Mouse (Mus musculus) forebrain, embryonic 12.5 days (tissue): ENCODE measurements around the gene Kcns1. TPM values are rescaled to one million over a fixed set of nuclear protein-coding genes. Genes with fewer than 3 reads are reported as not detected.

Experiments used
- ATAC-seq: fragments of 200-750 bp; cut with Nextera tagmentation; 2 replicates; pipeline ENCODE4 v1.8.0; 2017; ENCODE audit warnings: moderate TSS enrichment; ENCODE audit not compliant: low FRiP score
- H3K27ac ChIP-seq: fragments of 300-500 bp; sonication (generic); 2 replicates; pipeline ENCODE4 v1.5.1; 2016; ENCODE audit warnings: mild to moderate bottlenecking
- H3K27me3 ChIP-seq: fragments of 300-500 bp; sonication (generic); 2 replicates; pipeline ENCODE4 v1.6.1; 2016; ENCODE audit warnings: mild to moderate bottlenecking
- H3K36me3 ChIP-seq: fragments of 300-500 bp; sonication (generic); replicated peaks from 2 replicates; pipeline ENCODE4 v1.6.1; 2016; ENCODE audit warnings: mild to moderate bottlenecking
- H3K4me1 ChIP-seq: fragments of 300-500 bp; sonication (generic); 2 replicates; pipeline ENCODE4 v1.6.1; 2016
- H3K4me2 ChIP-seq: fragments of 300-500 bp; sonication (generic); 2 replicates; pipeline ENCODE4 v1.6.1; 2016; ENCODE audit warnings: mild to moderate bottlenecking, moderate library complexity
- H3K4me3 ChIP-seq: fragments of 300-500 bp; sonication (generic); replicated peaks from 2 replicates; pipeline ENCODE4 v1.5.1; 2016; ENCODE audit warnings: mild to moderate bottlenecking
- H3K9ac ChIP-seq: fragments of 300-500 bp; sonication (generic); 2 replicates; pipeline ENCODE4 v1.6.1; 2016; ENCODE audit warnings: mild to moderate bottlenecking
- H3K9me3 ChIP-seq: fragments of 300-500 bp; sonication (generic); 2 replicates; pipeline ENCODE4 v1.6.1; 2016
- WGBS: fragments of 180-500 bp; shearing (Covaris S2); methylation state at CpG from one replicate; pipeline ENCODE4 v1.1.7; 2016; 5-methylcytosine and 5-hydroxymethylcytosine counted together
- polyA plus RNA-seq: library from polyadenylated mRNA; unstranded; fragments of >200 nt; fragmentation: Nextera tagmentation; extraction: Ambion mirVana; gene quantifications from 2 replicates; pipeline ENCODE4 v1.2.1, GENCODE M21; 2016

Gene Kcns1
- polyA plus RNA-seq, 1 experiment from 2014 or later, result 0.18 TPM

- H3K4me1 ChIP-seq, result peaks cover 9% of the 10 kb centered on the region
- H3K4me2 ChIP-seq, result no peak overlapping the region
- no peaks in the 10 kb centered on the region for H3K36me3 ChIP-seq
- H3K9ac ChIP-seq, result no peak overlapping the region
- ATAC-seq, result no peak
- H3K27me3 ChIP-seq, result no peaks in the 10 kb centered on the region
- WGBS, result 79% methylated on average over 6 of the region's 6 CpGs
- H3K27ac ChIP-seq, result no peak overlapping the region
- no peaks in the 10 kb centered on the region for H3K9me3 ChIP-seq
- no peak overlapping the region for H3K4me3 ChIP-seq
Observed at GRCm38 (mm10) chr2:164137754-164138153, 33.2 kb downstream of the Kcns1 start.

DNA sequence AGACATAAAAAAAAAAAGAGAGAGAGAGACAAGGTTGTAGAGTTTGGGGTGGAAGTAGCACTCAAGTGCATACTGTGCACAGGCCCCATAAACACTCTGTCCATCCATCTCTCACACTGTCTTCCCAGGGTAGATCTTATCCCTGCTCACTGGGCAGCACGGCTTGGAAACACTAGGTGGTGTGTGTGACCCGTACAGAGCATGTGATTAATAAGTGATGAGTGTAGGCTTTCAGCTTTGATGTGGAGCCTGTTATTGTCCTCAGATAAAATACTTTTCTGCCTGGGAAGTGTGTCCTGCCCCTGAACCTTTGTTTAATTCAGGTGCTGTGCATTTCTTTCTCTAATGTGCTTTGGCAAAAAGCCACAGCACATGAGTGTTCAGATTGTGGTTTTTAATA lies 34.5 kb downstream of the Kcns1 start:
- 40% methylated on average over 2 of the region's 2 CpGs for WGBS
- Histone ChIP-seq H3K4me3 (no peak overlapping the region), H3K9ac (no peak overlapping the region), H3K4me1 (peaks cover 9% of the 10 kb centered on the region), H3K4me2 (no peak overlapping the region), H3K36me3 (no peaks in the 10 kb centered on the region), H3K27ac (no peak overlapping the region), H3K27me3 (no peaks in the 10 kb centered on the region), H3K9me3 (no peaks in the 10 kb centered on the region)
- no peak for ATAC-seq

DNA sequence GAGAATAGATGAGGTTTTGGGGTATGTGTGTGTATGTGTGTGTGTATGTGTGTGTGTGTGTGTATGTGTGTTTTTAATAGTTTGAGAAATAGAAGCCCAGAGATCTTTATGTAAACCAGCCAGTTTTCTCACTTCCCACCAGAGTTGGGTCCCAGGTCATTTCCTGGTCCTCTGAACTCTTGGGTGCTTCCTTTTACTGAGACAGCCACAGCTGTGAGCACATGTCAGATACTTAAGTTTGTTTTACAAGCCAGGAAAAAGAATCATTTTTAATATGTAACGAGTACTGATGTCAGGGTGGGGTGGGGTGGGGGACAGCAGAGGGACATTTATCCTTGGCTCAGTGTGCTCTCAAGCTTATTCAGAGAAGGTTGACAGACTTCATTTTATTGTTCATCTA lies 35.5 kb downstream of the Kcns1 start:
- H3K4me1 ChIP-seq, result peaks cover 9% of the 10 kb centered on the region
- H3K4me3 ChIP-seq, result no peak overlapping the region
- no peaks in the 10 kb centered on the region for H3K9me3 ChIP-seq
- H3K36me3 ChIP-seq, result 0 out of 2 replicates have a peak, but pooled peaks cover 6% of the 10 kb centered on the region
- no peak overlapping the region for H3K27ac ChIP-seq
- H3K9ac ChIP-seq, result no peak overlapping the region
- no peaks in the 10 kb centered on the region for H3K27me3 ChIP-seq
- WGBS, result 87% methylated on average over 1 of the region's 1 CpGs
- no peak for ATAC-seq
- no peak overlapping the region for H3K4me2 ChIP-seq

DNA sequence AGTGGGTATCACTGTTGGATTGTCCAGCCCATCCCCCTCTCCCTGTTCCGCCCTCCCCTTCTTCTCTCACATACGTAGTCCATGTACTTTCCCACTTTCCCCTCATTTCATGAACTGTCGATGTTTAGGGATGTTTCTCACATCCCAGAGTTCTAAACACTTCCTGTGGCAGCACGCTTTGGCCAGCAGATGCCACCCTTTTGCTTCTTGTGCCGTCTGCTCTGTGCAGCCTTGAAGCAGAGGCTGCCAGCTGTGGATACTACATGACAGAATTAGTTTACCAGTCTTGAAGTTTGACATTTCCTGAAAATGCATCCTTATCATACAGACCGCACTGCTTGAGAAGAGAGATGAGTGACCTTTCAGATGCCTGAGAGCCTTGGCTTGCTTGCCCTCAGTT lies 36.4 kb downstream of the Kcns1 start:
- Histone ChIP-seq H3K4me2 (no peak overlapping the region), H3K9me3 (no peaks in the 10 kb centered on the region), H3K27ac (no peak overlapping the region), H3K9ac (no peak overlapping the region), H3K27me3 (no peaks in the 10 kb centered on the region), H3K36me3 (0 out of 2 replicates have a peak, but pooled peaks cover 6% of the 10 kb centered on the region), H3K4me3 (no peak overlapping the region), H3K4me1 (peaks cover 9% of the 10 kb centered on the region)
- ATAC-seq, result no peak
- WGBS, result 80% methylated on average over 6 of the region's 6 CpGs

DNA sequence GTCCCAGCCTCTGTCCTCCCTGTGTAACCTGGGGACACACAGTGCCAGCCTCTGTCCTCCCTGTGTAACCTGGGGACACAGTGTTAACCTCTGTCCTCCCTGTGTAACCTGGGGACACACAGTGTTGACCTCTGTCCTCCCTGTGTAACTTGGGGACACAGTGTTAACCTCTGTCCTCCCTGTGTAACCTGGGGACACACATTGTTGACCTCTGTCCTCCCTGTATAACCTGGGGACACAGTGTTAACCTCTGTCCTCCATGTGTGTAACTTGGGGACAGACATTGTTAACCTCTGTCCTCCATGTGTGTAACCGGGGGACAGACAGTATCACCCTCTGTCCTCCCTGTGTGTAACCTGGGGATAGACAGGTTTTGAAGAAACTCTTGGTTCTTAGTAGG lies 39.3 kb downstream of the Kcns1 start:
- Histone ChIP-seq H3K9ac (no peak overlapping the region), H3K9me3 (no peaks in the 10 kb centered on the region), H3K36me3 (0 out of 2 replicates have a peak, but pooled peaks cover 6% of the 10 kb centered on the region), H3K27ac (no peak overlapping the region), H3K27me3 (no peaks in the 10 kb centered on the region), H3K4me3 (no peak overlapping the region), H3K4me1 (peaks cover 8% of the 10 kb centered on the region), H3K4me2 (no peak overlapping the region)
- 89% methylated on average over 1 of the region's 1 CpGs for WGBS
- no peak for ATAC-seq

- Histone ChIP-seq H3K27ac (no peak overlapping the region), H3K9ac (no peak overlapping the region), H3K9me3 (no peaks in the 10 kb centered on the region), H3K4me1 (no peaks in the 10 kb centered on the region), H3K27me3 (no peaks in the 10 kb centered on the region), H3K36me3 (peaks cover 7% of the 10 kb centered on the region; the same call in 1 of the 2 replicates), H3K4me2 (no peak overlapping the region), H3K4me3 (no peak overlapping the region)
- no peak for ATAC-seq
- 95% methylated on average over 12 of the region's 12 CpGs for WGBS
Observed at GRCm38 (mm10) chr2:164128576-164129411, 42.1 kb downstream of the Kcns1 start.

DNA sequence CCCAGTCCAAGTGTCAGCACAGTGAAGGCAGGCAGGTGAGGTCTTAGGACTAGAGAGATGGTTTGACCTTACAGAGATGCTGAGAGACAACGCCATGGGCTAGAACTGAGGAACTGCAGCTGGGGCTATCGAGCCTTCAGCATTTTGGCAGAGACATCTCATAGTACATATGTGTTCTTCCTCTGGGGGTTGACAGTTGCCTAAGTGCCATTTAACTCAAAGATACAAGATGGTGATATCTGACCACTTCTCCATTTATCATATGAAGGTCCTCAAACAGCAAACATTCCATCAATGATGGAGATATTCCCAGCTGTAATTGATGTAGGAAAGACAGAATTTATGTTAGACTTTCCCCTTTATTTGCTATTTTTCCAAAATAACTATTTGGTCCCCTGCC lies 43.6 kb downstream of the Kcns1 start:
- Histone ChIP-seq H3K9ac (no peak overlapping the region), H3K4me1 (no peaks in the 10 kb centered on the region), H3K4me2 (no peak overlapping the region), H3K4me3 (no peak overlapping the region), H3K27me3 (no peaks in the 10 kb centered on the region), H3K9me3 (no peaks in the 10 kb centered on the region), H3K27ac (no peak overlapping the region), H3K36me3 (peaks cover 13% of the 10 kb centered on the region)
- WGBS, result 100% methylated on average over 2 of the region's 2 CpGs
- no peak for ATAC-seq

DNA sequence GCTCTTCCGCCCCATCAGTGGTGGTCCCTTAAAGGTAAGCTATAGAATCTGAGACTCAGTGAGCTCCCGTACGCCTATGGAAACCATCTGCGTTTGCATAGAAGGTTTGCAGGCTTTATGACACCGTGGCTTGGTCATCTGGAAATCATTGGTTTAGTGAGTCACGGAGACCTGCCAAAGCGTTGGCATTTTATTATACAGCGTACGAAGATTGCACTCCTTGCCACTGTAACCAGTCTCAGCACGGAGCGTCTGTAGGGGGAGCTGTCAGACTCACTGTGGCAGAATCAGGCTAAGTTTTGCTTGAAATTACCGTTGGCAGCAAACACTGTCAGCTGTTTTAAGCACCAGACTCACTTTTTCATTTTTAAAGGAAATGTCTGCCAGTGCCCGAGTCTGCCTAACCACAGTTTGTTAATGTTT lies 44.4 kb downstream of the Kcns1 start:
- Histone ChIP-seq H3K9ac (no peak overlapping the region), H3K4me2 (no peak overlapping the region), H3K4me3 (no peak overlapping the region), H3K36me3 (peaks cover 20% of the 10 kb centered on the region), H3K4me1 (no peaks in the 10 kb centered on the region), H3K9me3 (no peaks in the 10 kb centered on the region), H3K27ac (no peak overlapping the region), H3K27me3 (no peaks in the 10 kb centered on the region)
- no peak for ATAC-seq
- 89% methylated on average over 13 of the region's 13 CpGs for WGBS

DNA sequence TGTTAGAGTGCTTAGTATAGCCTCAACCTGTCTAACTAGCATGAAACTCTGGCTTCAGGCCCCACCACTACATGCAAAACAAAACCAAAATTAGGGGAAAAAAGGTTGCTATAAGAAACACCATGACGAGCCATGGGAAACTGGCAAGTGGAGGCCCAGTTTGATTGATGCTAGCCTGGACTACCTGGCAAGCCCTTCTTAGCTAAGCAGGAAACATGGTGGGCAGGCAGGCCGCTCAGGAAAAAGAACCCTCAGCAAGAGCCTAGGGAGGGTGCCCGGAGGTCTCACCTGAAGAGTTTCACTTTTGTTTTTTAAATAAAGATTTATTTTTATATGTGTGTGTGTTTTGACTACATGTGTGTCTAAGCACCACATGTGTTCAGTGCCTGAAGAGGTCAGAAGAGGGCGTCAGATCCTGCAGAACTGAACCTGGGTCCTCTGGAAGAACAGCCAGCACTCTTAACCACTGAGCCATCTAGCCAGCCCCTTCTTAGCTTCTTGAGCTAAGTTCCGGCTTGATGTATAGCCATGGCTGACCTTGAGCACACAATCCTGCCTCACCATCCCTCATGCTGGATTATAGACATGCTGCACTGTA lies 47.6 kb downstream of the Kcns1 start:
- Histone ChIP-seq H3K9me3 (no peaks in the 10 kb centered on the region), H3K4me2 (no peak overlapping the region), H3K36me3 (peaks cover 42% of the 10 kb centered on the region), H3K4me3 (no peak overlapping the region), H3K4me1 (no peaks in the 10 kb centered on the region), H3K9ac (no peak overlapping the region), H3K27ac (no peak overlapping the region), H3K27me3 (no peaks in the 10 kb centered on the region)
- no peak for ATAC-seq
- 87% methylated on average over 5 of the region's 5 CpGs for WGBS

GRCm38 (mm10) chr2:164119503-164119902 lies 51.4 kb downstream of the Kcns1 start:
- peaks cover 54% of the 10 kb centered on the region for H3K36me3 ChIP-seq
- 91% methylated on average over 6 of the region's 6 CpGs for WGBS
- H3K27ac ChIP-seq, result no peak overlapping the region
- H3K4me2 ChIP-seq, result no peak overlapping the region
- H3K4me1 ChIP-seq, result no peaks in the 10 kb centered on the region
- no peak overlapping the region for H3K4me3 ChIP-seq
- ATAC-seq, result no peak
- H3K9ac ChIP-seq, result no peak overlapping the region; the same call in 1 of the 2 replicates
- H3K27me3 ChIP-seq, result no peaks in the 10 kb centered on the region
- no peaks in the 10 kb centered on the region for H3K9me3 ChIP-seq

GRCm38 (mm10) chr2:164115531-164115930 lies 55.4 kb downstream of the Kcns1 start:
- Histone ChIP-seq H3K9ac (no peak overlapping the region), H3K4me1 (no peaks in the 10 kb centered on the region), H3K36me3 (peaks cover 50% of the 10 kb centered on the region), H3K4me2 (no peak overlapping the region), H3K27ac (no peak overlapping the region), H3K9me3 (no peaks in the 10 kb centered on the region), H3K4me3 (no peak overlapping the region), H3K27me3 (no peaks in the 10 kb centered on the region)
- 89% methylated on average over 10 of the region's 10 CpGs for WGBS
- no peak for ATAC-seq

GRCm38 (mm10) chr2:164114051-164114450 lies 56.9 kb downstream of the Kcns1 start:
- no peak for ATAC-seq
- Histone ChIP-seq H3K9me3 (no peaks in the 10 kb centered on the region), H3K27ac (no peak overlapping the region), H3K27me3 (no peaks in the 10 kb centered on the region), H3K36me3 (peaks cover 35% of the 10 kb centered on the region), H3K4me3 (no peak overlapping the region), H3K4me2 (no peak overlapping the region), H3K9ac (no peak overlapping the region), H3K4me1 (no peaks in the 10 kb centered on the region)
- 95% methylated on average over 6 of the region's 6 CpGs for WGBS
